Comparison of ENCODE assay signal across 23 mouse cellular contexts in the genomic region with DNA sequence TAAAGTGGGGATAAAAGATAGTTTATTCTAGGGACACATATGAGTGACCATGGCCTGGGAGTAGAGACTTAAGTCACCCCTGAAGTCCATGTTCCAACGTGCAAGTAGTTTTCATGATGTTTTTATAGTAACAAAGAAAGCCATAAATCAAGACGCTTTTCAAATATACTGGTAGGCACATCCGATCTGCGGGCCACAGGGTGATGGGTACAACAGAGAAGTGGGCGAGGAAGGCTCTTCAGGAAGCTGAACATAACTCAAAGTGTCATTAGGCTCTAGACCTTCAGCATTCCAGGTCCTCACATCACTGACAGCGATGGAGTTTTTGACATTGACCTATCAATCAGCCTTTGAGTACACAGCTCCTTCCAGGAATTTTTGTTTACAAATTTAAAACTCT. TPM values are rescaled to one million over a fixed set of nuclear protein-coding genes. Genes with fewer than 3 reads are reported as not detected.
"Had no signal": no experiment of that assay in that cellular context is flagged by ENCODE, and none has a peak within 500 bp of the region (broad histone marks: within the 10 kb centered on the region; RNA-seq: fewer than 3 reads in every experiment).

No protein-coding gene starts in this region.

- ATAC-seq: liver, postnatal 0 days; lung, postnatal 0 days; midbrain, embryonic 13.5 days; midbrain, embryonic 15.5 days had no signal

- H3K4me3 ChIP-seq: liver, embryonic 15.5 days; lung, embryonic 15.5 days; megakaryocyte, embryonic 14.5 days; midbrain, embryonic 13.5 days; midbrain, embryonic 15.5 days; neural tube, embryonic 12.5 days had no signal

- H3K36me3 ChIP-seq: liver, embryonic 15.5 days; lung, embryonic 15.5 days; midbrain, embryonic 13.5 days; midbrain, embryonic 15.5 days; neural tube, embryonic 12.5 days had no signal

- DNase-seq: liver, postnatal 0 days; lung, adult 2 months; lung, postnatal 14 days; lung, postnatal 36 days; retina, postnatal 1 day; right cerebral cortex, adult 18-20 months; right cerebral cortex, postnatal 25 days; right cerebral cortex, postnatal 4 days; spleen, adult 18-20 months; thymus, adult 18-20 months; thymus, postnatal 14 days; thymus, postnatal 36 days had no signal

- H3K27ac ChIP-seq: liver, embryonic 15.5 days; lung, embryonic 15.5 days; macrophage; midbrain, embryonic 13.5 days; midbrain, embryonic 15.5 days; neural tube, embryonic 12.5 days had no signal

- H3K27me3 ChIP-seq: liver, embryonic 15.5 days; lung, embryonic 15.5 days; midbrain, embryonic 13.5 days; midbrain, embryonic 15.5 days; neural tube, embryonic 12.5 days had no signal

- H3K9ac ChIP-seq: liver, embryonic 15.5 days; liver, postnatal 0 days; lung, embryonic 15.5 days; midbrain, embryonic 13.5 days; midbrain, embryonic 15.5 days; neural tube, embryonic 12.5 days had no signal

- H3K9me3 ChIP-seq: liver, embryonic 15.5 days; lung, embryonic 15.5 days; midbrain, embryonic 13.5 days; midbrain, embryonic 15.5 days; neural tube, embryonic 12.5 days had no signal

- H3K4me1 ChIP-seq: lung, embryonic 15.5 days; midbrain, embryonic 13.5 days; midbrain, embryonic 15.5 days; neural tube, embryonic 12.5 days had no signal

- H3K4me2 ChIP-seq: liver, embryonic 15.5 days; lung, embryonic 15.5 days; midbrain, embryonic 11.5 days; midbrain, embryonic 13.5 days; midbrain, embryonic 15.5 days; neural tube, embryonic 12.5 days had no signal

RNA-seq across cellular contexts. Expression of gene Lipt2, which starts 28.5 kb away (rescaled TPM):
- total RNA-seq: monocyte, adult 5-6 weeks had no signal

RNA-seq across cellular contexts. Expression of gene Kcne3, which starts 45.7 kb away (rescaled TPM):
- total RNA-seq: midbrain, postnatal 0 days had no signal
